Mouse (Mus musculus) liver, embryonic 16.5 days (tissue): ENCODE measurements around the gene Miox. TPM values are rescaled to one million over a fixed set of nuclear protein-coding genes. Genes with fewer than 3 reads are reported as not detected.

Experiments used
- ATAC-seq: fragments of 200-750 bp; cut with Nextera tagmentation; 2 replicates; pipeline ENCODE4 v1.8.0; 2017; ENCODE audit warnings: low read depth, mild to moderate bottlenecking, moderate number of reproducible peaks, moderate library complexity
- H3K27ac ChIP-seq: fragments of 300-500 bp; sonication (generic); 2 replicates; pipeline ENCODE4 v1.5.1; 2014; ENCODE audit warnings: mild to moderate bottlenecking, low read length
- H3K27me3 ChIP-seq: fragments of 300-500 bp; sonication (generic); 2 replicates; pipeline ENCODE4 v1.6.1; 2014; ENCODE audit warnings: low read depth, low read length, mixed read lengths; ENCODE audit not compliant: control insufficient read depth, insufficient read depth
- H3K36me3 ChIP-seq: fragments of 300-500 bp; sonication (generic); 2 replicates; pipeline ENCODE4 v1.6.1; 2014; ENCODE audit warnings: mild to moderate bottlenecking; ENCODE audit not compliant: control insufficient read depth, insufficient read depth
- H3K4me1 ChIP-seq: fragments of 300-500 bp; sonication (generic); 2 replicates; pipeline ENCODE4 v1.6.1; 2014; ENCODE audit warnings: low read depth, low read length, mixed read lengths; ENCODE audit not compliant: control insufficient read depth
- H3K4me2 ChIP-seq: fragments of 300-500 bp; sonication (generic); 2 replicates; pipeline ENCODE4 v1.6.1; 2014; ENCODE audit warnings: low read depth, low read length, mixed read lengths
- H3K4me3 ChIP-seq: fragments of 300-500 bp; sonication (generic); 2 replicates; pipeline ENCODE4 v1.5.1; 2014; ENCODE audit warnings: low read depth, mild to moderate bottlenecking, low read length
- H3K9ac ChIP-seq: fragments of 300-500 bp; sonication (generic); 2 replicates; pipeline ENCODE4 v1.6.1; 2014; ENCODE audit warnings: low read depth, low read length
- H3K9me3 ChIP-seq: fragments of 300-500 bp; sonication (generic); replicated peaks from 2 replicates; pipeline ENCODE4 v1.6.1; 2016; ENCODE audit warnings: low read length; ENCODE audit not compliant: control insufficient read depth
- WGBS: fragments of 180-500 bp; shearing (Covaris S2); extraction: QIAGEN DNeasy Blood & Tissue Kit; methylation state at CpG from one replicate; pipeline ENCODE4 v1.1.7; 2014; ENCODE audit not compliant: insufficient replicate concordance; 5-methylcytosine and 5-hydroxymethylcytosine counted together
- polyA plus RNA-seq: library from polyadenylated mRNA; unstranded; fragments of >200 nt; fragmentation: Nextera tagmentation; extraction: Ambion mirVana; gene quantifications from 2 replicates; pipeline ENCODE4 v1.2.1, GENCODE M21; 2015

Miox gene
- polyA plus RNA-seq, 1 experiment from 2014 or later = 8.9 TPM

- Histone ChIP-seq H3K9me3 (no peaks in the 10 kb centered on the region), H3K27me3 (no peaks in the 10 kb centered on the region), H3K27ac (no peak overlapping the region), H3K4me3 (no peak overlapping the region), H3K4me2 (no peak overlapping the region), H3K4me1 (peaks cover 36% of the 10 kb centered on the region), H3K36me3 (peaks cover 8% of the 10 kb centered on the region), H3K9ac (no peak overlapping the region)
- no peak for ATAC-seq
- 11% methylated on average over 6 of the region's 6 CpGs for WGBS
Observed at GRCm38 (mm10) chr15:89309962-89310498, 24.2 kb upstream of the Miox start.

DNA sequence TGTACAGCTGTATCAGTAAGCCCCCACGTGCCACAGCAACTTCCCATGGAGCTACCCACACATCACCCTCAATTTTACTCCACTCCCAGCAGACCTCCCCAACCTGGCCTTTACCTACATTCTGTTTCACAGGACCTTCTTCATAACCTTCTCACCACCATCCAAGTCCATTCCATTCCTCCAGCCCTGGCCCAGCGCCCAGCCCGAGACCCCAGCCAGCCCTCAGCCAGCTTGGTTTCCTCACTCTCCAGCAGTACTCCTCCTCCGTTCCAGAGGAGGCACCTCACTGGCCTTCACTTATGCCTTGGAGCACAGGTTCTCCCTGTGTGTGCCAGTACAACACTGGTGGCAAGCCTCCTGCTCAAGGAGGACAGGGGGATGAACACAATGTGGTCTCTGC is 20.8 kb upstream of the Miox start:
- Histone ChIP-seq H3K36me3 (no peaks in the 10 kb centered on the region), H3K9ac (no peak overlapping the region), H3K9me3 (no peaks in the 10 kb centered on the region), H3K4me2 (peak overlapping the region; percentile 82), H3K27me3 (no peaks in the 10 kb centered on the region), H3K27ac (no peak overlapping the region), H3K4me3 (no peak overlapping the region), H3K4me1 (peaks cover 42% of the 10 kb centered on the region)
- ATAC-seq = no peak
- 67% methylated on average over 4 of the region's 4 CpGs for WGBS

DNA sequence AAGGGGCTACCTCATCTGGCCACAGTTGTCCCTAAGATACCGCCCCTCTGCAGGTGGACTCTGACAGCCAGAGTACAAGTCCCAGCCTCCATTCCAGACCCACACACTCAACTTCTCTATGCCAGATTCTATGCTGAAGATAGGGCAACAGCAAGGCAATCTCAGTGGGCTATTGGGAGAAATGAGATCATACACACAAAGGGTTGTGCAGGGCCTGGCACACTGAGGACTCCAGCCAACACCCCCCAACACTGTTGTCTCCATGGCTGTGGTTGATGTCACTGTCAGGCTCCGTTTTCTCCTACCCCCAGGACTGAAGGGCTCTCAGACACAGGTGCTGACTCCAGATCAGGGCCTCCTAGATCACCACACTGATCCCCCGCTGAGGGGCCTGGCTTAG is 20.1 kb upstream of the Miox start:
- Histone ChIP-seq H3K4me3 (peak overlapping the region; percentile 97), H3K9ac (peak overlapping the region; percentile 96), H3K4me1 (peaks cover 42% of the 10 kb centered on the region), H3K36me3 (no peaks in the 10 kb centered on the region), H3K4me2 (peak overlapping the region; percentile 82), H3K27me3 (no peaks in the 10 kb centered on the region), H3K27ac (no peak overlapping the region), H3K9me3 (no peaks in the 10 kb centered on the region)
- no peak for ATAC-seq
- 29% methylated on average over 3 of the region's 3 CpGs for WGBS

- peaks cover 42% of the 10 kb centered on the region for H3K4me1 ChIP-seq
- peak; percentile 17 for ATAC-seq
Observed at GRCm38 (mm10) chr15:89314511-89315189, 19.5 kb upstream of the Miox start.

GRCm38 (mm10) chr15:89315190-89315731 is 18.9 kb upstream of the Miox start, which contains the start of gene Sbf1:
Gene Sbf1 (minus strand): TSS chr15:89315311.
- Histone ChIP-seq H3K36me3 (no peaks in the 10 kb centered on the region), H3K4me2 (peak within 1 kb of the TSS; percentile 93), H3K27me3 (no peaks in the 10 kb centered on the region), H3K27ac (peak within 1 kb of the TSS; percentile 59), H3K9me3 (no peaks in the 10 kb centered on the region), H3K9ac (peak within 1 kb of the TSS; percentile 96), H3K4me3 (peak within 1 kb of the TSS; percentile 97), H3K4me1 (peaks cover 36% of the 10 kb centered on the region)
- peak; percentile 100 for ATAC-seq
- under 1% methylated on average over 37 of the region's 37 CpGs for WGBS

More at GRCm38 (mm10) chr15:89314511-89315189, 19.5 kb upstream of the Miox start:
- Histone ChIP-seq H3K27me3 (no peaks in the 10 kb centered on the region), H3K4me2 (peak overlapping the region; percentile 82), H3K9me3 (no peaks in the 10 kb centered on the region), H3K4me3 (peak overlapping the region; percentile 97), H3K36me3 (no peaks in the 10 kb centered on the region), H3K27ac (peak overlapping the region; percentile 41), H3K9ac (peak overlapping the region; percentile 96)
- under 1% methylated on average over 58 of the region's 58 CpGs for WGBS

DNA sequence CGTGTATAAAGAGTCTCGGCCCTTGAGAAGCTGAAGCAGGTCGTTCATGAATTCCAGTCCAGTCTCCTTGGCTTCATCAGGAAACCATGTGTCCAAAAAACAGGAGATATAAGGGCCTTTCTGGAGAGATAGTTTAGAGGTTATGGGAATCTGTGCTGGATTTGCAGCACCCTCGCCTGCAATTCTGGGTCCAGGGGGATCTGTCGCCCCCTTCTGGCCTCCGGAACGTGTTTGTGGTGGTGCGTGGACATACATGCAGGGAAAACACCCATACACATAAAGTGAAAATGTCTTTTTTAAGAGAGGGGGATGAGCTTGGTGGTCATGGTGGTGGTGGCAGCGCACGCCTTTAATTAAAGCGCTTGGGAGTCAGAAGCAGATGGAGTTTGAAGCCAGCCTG is 18.1 kb upstream of the Miox start:
- no peak for ATAC-seq
- 77% methylated on average over 11 of the region's 11 CpGs for WGBS
- H3K36me3 ChIP-seq = no peaks in the 10 kb centered on the region
- H3K4me1 ChIP-seq = peaks cover 36% of the 10 kb centered on the region
- H3K4me3 ChIP-seq = no peak overlapping the region
- H3K27ac ChIP-seq = no peak overlapping the region
- no peak overlapping the region for H3K9ac ChIP-seq
- no peaks in the 10 kb centered on the region for H3K27me3 ChIP-seq
- H3K9me3 ChIP-seq = no peaks in the 10 kb centered on the region
- no peak overlapping the region for H3K4me2 ChIP-seq

DNA sequence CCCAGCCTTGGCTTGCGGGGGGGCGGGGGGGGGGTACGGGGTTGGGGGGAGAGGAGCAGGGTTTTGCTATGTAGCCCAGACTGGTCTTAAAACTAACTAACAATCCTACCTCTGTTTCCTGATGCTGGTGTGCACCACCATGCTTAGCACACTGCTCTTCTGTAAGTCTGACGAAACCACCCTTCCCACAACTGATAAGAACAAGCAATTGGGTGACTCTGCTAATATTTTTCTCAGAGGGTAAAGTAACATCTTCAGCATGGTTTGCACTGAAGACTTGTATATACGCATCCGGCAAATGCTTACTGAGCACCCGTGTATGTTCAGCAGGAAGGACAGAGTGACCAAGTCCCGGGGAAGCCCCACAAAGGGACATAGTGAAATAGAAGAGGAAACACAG is 12.9 kb upstream of the Miox start:
- Histone ChIP-seq H3K4me1 (peaks cover 15% of the 10 kb centered on the region), H3K9me3 (no peaks in the 10 kb centered on the region), H3K27ac (no peak overlapping the region), H3K4me2 (no peak overlapping the region), H3K4me3 (no peak overlapping the region), H3K27me3 (peaks cover 17% of the 10 kb centered on the region), H3K36me3 (no peaks in the 10 kb centered on the region), H3K9ac (no peak overlapping the region)
- 18% methylated on average over 8 of the region's 8 CpGs for WGBS
- ATAC-seq = peak; percentile 22; the same call in 1 of the 2 replicates

DNA sequence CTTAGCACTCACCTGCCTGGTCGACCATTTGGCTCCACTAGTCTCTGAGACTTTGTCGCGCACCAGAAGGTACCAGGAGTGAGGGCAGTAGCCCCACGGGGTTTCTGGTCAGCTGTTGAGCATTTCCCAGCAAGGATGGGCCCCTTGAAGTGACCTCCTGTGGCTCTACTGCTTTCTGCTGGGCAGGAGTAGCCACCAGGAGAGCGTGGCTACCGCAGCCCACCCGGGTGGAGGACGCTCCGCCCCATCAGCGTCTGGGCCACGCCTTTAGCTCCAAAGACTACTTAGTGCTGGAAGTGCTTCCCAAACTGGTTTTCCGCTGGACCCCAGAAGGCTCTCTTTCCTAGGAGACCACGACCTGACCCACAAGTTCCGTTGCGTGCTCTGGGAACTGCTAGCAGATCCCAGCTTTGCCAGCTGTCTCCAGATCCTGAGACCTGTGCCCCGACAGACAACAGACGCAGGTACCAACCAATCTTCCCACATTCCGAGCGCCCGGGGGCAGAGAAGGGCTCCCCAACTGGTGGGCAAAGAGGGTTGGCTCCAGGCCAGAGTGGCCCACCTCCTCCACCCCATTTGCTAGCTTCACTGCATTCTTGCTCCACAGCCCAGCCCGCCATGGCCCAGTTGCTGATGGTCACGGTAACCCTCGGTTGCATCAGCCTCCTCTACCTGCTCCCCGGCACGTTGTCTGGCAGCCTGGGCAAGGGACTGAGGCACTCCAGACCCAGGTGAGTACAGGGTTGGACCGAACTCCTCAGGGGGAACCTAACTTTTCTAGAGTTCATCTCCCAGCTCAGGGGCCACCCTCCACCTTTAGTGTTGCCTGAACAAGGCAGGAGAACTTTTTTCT is 11.3 kb upstream of the Miox start, which contains the start of gene Adm2:
Gene Adm2 (plus strand): TSS at position 51 of the 853 bp plus-strand sequence.
- Histone ChIP-seq H3K9ac (peak within 1 kb of the TSS; percentile 42), H3K4me3 (peak within 1 kb of the TSS; percentile 51)
- 12% methylated on average over 26 of the region's 26 CpGs for WGBS

More for the DNA sequence above, 11.3 kb upstream of the Miox start, which contains the start of gene Adm2:
- no peaks in the 10 kb centered on the region for H3K36me3 ChIP-seq
- H3K9me3 ChIP-seq = no peaks in the 10 kb centered on the region
- H3K27ac ChIP-seq = no peak within 1 kb of the TSS
- H3K27me3 ChIP-seq = peaks cover 17% of the 10 kb centered on the region
- ATAC-seq = peak; percentile 64
- peaks cover 15% of the 10 kb centered on the region for H3K4me1 ChIP-seq
- H3K4me2 ChIP-seq = peak within 1 kb of the TSS; percentile 57
